Mouse (Mus musculus): ENCODE measurements around the gene Stag1. TPM values are rescaled to one million over a fixed set of nuclear protein-coding genes. Genes with fewer than 3 reads are reported as not detected.

Gene Stag1
- polyA plus RNA-seq, 1 experiment from 2014 or later, result 35.7 TPM

DNA sequence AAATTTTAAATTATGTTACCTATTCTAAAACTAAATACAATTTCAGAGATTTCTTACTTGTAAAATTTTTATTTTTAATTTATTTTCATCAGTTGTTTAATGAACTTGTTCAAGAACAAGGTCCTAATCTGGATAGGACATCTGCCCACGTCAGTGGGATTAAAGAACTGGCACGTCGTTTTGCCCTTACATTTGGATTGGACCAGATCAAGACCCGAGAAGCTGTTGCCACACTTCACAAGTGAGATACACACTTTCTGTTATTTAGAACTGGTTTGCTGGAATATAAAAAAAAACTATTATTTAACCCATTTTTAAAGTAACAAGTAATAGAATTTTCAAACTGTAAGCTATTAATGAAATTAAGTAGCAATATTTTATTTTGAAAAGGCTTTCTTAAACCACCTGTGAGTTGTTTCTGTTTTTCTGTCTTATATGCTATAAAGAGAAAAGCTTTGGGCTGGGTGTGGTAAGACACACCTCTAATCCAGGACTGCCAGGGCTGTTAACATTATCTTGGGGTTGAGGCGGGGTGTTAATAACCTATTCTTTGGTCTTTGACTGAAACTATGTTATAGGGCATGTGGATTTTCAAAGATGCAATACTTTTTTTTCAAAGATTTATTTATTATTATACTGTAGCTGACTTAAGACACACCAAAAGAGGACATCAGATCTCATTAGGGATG, 347.2 kb downstream of the Stag1 start:
- no peak for ATAC-seq (ENCODE audit: insufficient read depth, low FRiP score)
- Histone ChIP-seq H3K27me3 (ENCODE audit: control insufficient read depth, insufficient read depth, low read length) (no peaks in the 10 kb centered on the region), H3K27ac (ENCODE audit: low read length) (no peak overlapping the region), H3K4me1 (ENCODE audit: control insufficient read depth, insufficient read depth, low read length) (no peaks in the 10 kb centered on the region), H3K4me2 (ENCODE audit: low read depth, low read length) (no peak overlapping the region), H3K9ac (ENCODE audit: low read length) (no peak overlapping the region), H3K36me3 (ENCODE audit: control insufficient read depth, insufficient read depth, low read length) (no peaks in the 10 kb centered on the region), H3K4me3 (replicated peaks; ENCODE audit: low read length) (no peak overlapping the region), H3K9me3 (replicated peaks; ENCODE audit: control insufficient read depth, low read length) (no peaks in the 10 kb centered on the region)
- WGBS, result 94% methylated on average over 5 of the region's 5 CpGs

DNA sequence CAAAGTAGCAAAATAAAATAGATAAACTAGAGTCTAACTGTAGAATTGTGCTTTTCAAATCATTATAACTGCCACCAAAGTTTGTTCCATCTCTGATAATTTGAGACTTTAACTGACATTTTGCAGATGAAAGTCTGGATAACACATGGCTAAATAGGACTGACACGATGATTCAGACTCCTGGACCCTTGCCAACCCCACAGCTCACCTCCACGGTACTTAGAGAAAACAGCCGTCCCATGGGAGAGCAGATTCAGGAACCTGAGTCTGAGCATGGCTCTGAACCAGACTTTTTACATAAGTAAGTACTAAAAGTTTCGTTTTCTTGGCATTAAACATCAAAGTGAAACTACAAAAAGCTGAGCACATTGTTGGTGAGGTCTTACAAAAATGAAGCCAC, 353.9 kb downstream of the Stag1 start:
- no peak for ATAC-seq (ENCODE audit: insufficient read depth, low FRiP score)
- H3K9ac ChIP-seq (ENCODE audit: low read length), result no peak overlapping the region
- no peak overlapping the region for H3K4me2 ChIP-seq (ENCODE audit: low read depth, low read length)
- 0 out of 2 replicates have a peak, but pooled peaks cover 3% of the 10 kb centered on the region for H3K36me3 ChIP-seq (ENCODE audit: control insufficient read depth, insufficient read depth, low read length)
- H3K9me3 ChIP-seq (replicated peaks; ENCODE audit: control insufficient read depth, low read length), result no peaks in the 10 kb centered on the region
- H3K4me1 ChIP-seq (ENCODE audit: control insufficient read depth, insufficient read depth, low read length), result no peaks in the 10 kb centered on the region
- WGBS, result 39% methylated on average over 4 of the region's 4 CpGs
- H3K27ac ChIP-seq (ENCODE audit: low read length), result no peak overlapping the region
- H3K4me3 ChIP-seq (replicated peaks; ENCODE audit: low read length), result no peak overlapping the region
- no peaks in the 10 kb centered on the region for H3K27me3 ChIP-seq (ENCODE audit: control insufficient read depth, insufficient read depth, low read length)

DNA sequence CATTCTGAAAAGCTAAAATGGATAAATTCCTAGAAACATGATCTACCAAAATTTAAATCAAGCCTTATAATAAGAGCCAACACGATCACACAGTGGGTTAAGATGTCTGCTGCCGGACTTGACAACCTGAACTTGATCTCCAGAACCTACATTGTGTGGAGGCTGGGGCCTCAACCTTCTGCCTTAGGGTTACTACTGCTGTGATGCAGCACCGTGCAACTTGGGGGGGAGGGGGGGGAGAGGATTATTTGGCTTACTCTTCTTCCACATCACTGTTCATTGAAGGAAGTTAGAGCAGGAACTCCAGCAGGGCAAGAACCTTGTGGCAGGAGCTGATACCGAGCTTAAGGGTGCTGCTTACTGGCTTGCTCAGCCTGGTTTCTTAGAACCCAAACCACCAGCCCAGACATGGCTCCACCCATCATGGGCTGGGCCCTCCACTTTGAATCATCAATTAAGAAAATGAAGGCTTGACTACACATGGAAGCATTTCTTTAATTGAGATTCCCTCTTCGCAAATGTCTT, 365.4 kb downstream of the Stag1 start:
- Histone ChIP-seq H3K27ac (ENCODE audit: low read length) (no peak overlapping the region), H3K36me3 (ENCODE audit: control insufficient read depth, insufficient read depth, low read length) (peaks cover 6% of the 10 kb centered on the region; the same call in 1 of the 2 replicates), H3K4me3 (replicated peaks; ENCODE audit: low read length) (no peak overlapping the region), H3K9ac (ENCODE audit: low read length) (no peak overlapping the region), H3K4me2 (ENCODE audit: low read depth, low read length) (no peak overlapping the region), H3K9me3 (replicated peaks; ENCODE audit: control insufficient read depth, low read length) (no peaks in the 10 kb centered on the region), H3K27me3 (ENCODE audit: control insufficient read depth, insufficient read depth, low read length) (no peaks in the 10 kb centered on the region), H3K4me1 (ENCODE audit: control insufficient read depth, insufficient read depth, low read length) (no peaks in the 10 kb centered on the region)
- WGBS, result 73% methylated on average over 5 of the region's 5 CpGs
- ATAC-seq (ENCODE audit: insufficient read depth, low FRiP score), result no peak

DNA sequence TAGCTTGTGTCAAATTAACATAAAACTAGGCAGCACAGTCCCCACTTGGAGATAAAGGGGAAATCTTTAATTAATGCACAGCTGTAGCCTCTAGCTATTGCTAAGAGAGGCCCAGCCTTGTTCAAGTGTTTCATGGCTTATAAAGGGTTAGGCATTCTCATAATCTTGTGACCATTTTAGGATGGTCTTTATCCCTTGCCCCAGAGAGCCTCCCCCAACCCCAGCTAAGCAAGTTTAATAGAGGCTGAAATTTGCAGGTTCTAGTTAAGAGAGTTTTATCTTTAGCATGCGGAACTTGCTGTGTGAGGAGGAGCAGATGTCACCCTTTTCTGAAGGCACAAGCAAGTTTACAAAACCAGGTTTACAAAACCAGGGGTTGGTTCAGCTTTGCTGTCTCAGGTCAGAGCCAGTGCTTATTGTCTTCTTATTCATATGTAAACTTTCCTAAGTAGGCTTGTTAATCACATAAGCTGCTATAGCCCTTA, 365.9 kb downstream of the Stag1 start:
- no peak overlapping the region for H3K4me3 ChIP-seq (replicated peaks; ENCODE audit: low read length)
- no peak overlapping the region for H3K9ac ChIP-seq (ENCODE audit: low read length)
- ATAC-seq (ENCODE audit: insufficient read depth, low FRiP score), result no peak
- H3K27me3 ChIP-seq (ENCODE audit: control insufficient read depth, insufficient read depth, low read length), result no peaks in the 10 kb centered on the region
- H3K4me1 ChIP-seq (ENCODE audit: control insufficient read depth, insufficient read depth, low read length), result no peaks in the 10 kb centered on the region
- H3K9me3 ChIP-seq (replicated peaks; ENCODE audit: control insufficient read depth, low read length), result no peaks in the 10 kb centered on the region
- WGBS, result 62% methylated on average over 1 of the region's 1 CpGs
- H3K27ac ChIP-seq (ENCODE audit: low read length), result no peak overlapping the region
- H3K36me3 ChIP-seq (ENCODE audit: control insufficient read depth, insufficient read depth, low read length), result peaks cover 6% of the 10 kb centered on the region; the same call in 1 of the 2 replicates
- H3K4me2 ChIP-seq (ENCODE audit: low read depth, low read length), result no peak overlapping the region

DNA sequence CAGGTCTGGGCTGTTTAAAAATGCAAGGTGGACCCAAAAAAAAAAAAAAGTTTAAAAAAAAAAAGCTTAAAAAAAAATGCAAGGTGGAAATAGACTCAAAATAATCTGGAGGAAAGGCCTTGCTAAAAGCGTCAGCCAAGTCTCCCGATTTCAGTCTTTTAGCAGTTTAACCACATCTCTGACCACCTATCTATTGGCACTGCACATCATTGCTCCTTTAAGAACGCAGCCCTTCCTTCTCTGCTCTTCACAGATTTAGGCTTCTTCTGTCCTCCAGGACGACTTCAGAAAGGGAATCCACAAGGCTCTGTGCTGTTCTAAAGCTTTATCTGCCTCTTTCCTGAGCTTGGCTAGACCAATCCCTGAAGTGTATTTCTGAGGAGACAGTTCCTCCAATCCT, 366.5 kb downstream of the Stag1 start:
- no peaks in the 10 kb centered on the region for H3K9me3 ChIP-seq (replicated peaks; ENCODE audit: control insufficient read depth, low read length)
- H3K27ac ChIP-seq (ENCODE audit: low read length), result no peak overlapping the region
- peaks cover 6% of the 10 kb centered on the region; the same call in 1 of the 2 replicates for H3K36me3 ChIP-seq (ENCODE audit: control insufficient read depth, insufficient read depth, low read length)
- no peak overlapping the region for H3K4me2 ChIP-seq (ENCODE audit: low read depth, low read length)
- H3K27me3 ChIP-seq (ENCODE audit: control insufficient read depth, insufficient read depth, low read length), result no peaks in the 10 kb centered on the region
- H3K9ac ChIP-seq (ENCODE audit: low read length), result no peak overlapping the region
- no peak for ATAC-seq (ENCODE audit: insufficient read depth, low FRiP score)
- H3K4me1 ChIP-seq (ENCODE audit: control insufficient read depth, insufficient read depth, low read length), result no peaks in the 10 kb centered on the region
- WGBS, result 80% methylated on average over 4 of the region's 4 CpGs
- H3K4me3 ChIP-seq (replicated peaks; ENCODE audit: low read length), result no peak overlapping the region

DNA sequence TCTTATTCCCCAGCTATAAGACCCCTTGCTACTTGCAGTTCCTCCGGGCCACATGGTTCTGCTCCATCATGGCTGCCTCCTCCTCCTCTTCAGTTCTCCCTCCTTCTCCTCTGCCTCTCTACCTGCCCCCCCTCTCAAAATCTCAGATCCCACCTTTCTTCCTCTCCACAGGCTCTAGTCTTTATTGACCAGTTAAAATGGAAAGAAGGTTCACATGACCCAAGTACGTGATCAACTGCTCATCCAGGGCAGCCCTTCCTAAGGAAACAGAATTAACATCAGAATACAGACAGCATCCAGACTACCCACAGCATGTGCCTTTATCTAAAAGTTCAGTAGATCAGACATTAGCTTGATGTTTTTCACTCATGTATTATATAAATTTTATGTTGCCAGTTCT, 371.9 kb downstream of the Stag1 start:
- no peak for ATAC-seq (ENCODE audit: insufficient read depth, low FRiP score)
- Histone ChIP-seq H3K4me1 (ENCODE audit: control insufficient read depth, insufficient read depth, low read length) (no peaks in the 10 kb centered on the region), H3K36me3 (ENCODE audit: control insufficient read depth, insufficient read depth, low read length) (no peaks in the 10 kb centered on the region), H3K9me3 (replicated peaks; ENCODE audit: control insufficient read depth, low read length) (no peaks in the 10 kb centered on the region), H3K27ac (ENCODE audit: low read length) (no peak overlapping the region), H3K4me3 (replicated peaks; ENCODE audit: low read length) (no peak overlapping the region), H3K9ac (ENCODE audit: low read length) (no peak overlapping the region), H3K27me3 (ENCODE audit: control insufficient read depth, insufficient read depth, low read length) (no peaks in the 10 kb centered on the region), H3K4me2 (ENCODE audit: low read depth, low read length) (no peak overlapping the region)
- WGBS, result 89% methylated on average over 2 of the region's 2 CpGs

DNA sequence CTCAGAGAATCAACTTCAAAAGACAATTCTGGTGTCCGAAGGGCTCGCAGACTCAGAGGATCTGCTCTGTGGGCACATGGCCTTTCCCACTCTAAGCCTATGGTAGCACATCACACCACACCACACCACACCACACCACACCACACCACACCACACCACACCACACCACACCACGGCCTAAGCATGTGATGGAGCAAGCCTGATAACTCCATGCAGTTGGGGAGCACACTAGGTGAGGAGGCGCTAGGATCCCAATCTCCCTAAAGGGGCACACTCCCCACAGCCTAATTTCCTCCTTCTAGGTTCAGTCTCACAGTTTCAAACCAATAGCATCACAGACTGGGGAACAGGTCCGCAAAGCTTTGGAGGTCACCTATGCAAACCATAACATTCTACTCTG, 381.1 kb downstream of the Stag1 start:
- H3K27me3 ChIP-seq (ENCODE audit: control insufficient read depth, insufficient read depth, low read length), result no peaks in the 10 kb centered on the region
- WGBS, result 88% methylated on average over 5 of the region's 5 CpGs
- 0 out of 2 replicates have a peak, but pooled peaks cover 4% of the 10 kb centered on the region for H3K9me3 ChIP-seq (replicated peaks; ENCODE audit: control insufficient read depth, low read length)
- ATAC-seq (ENCODE audit: insufficient read depth, low FRiP score), result no peak
- H3K27ac ChIP-seq (ENCODE audit: low read length), result no peak overlapping the region
- no peak overlapping the region for H3K4me3 ChIP-seq (replicated peaks; ENCODE audit: low read length)
- H3K36me3 ChIP-seq (ENCODE audit: control insufficient read depth, insufficient read depth, low read length), result no peaks in the 10 kb centered on the region
- H3K9ac ChIP-seq (ENCODE audit: low read length), result no peak overlapping the region
- H3K4me2 ChIP-seq (ENCODE audit: low read depth, low read length), result no peak overlapping the region
- H3K4me1 ChIP-seq (ENCODE audit: control insufficient read depth, insufficient read depth, low read length), result no peaks in the 10 kb centered on the region

DNA sequence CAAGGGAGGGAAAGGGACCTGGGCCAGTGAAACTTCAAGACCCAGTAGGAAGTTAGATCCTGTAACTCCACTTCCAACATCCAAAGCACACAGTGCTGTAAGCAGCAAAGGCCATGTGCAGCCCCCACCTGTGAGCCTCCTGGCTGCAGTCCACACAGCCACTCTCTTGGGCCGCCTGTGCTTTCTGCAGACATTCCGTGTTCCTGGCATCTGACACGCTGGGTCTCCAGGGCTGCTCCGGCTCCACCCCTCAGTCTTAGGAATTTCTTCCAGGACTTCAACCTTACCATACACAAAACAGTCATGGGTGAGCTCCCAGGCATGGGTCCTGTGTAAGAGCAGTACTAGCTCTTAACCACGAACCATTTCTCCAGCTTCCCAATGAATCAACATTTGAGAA, 381.7 kb downstream of the Stag1 start:
- Histone ChIP-seq H3K4me2 (ENCODE audit: low read depth, low read length) (no peak overlapping the region), H3K9ac (ENCODE audit: low read length) (no peak overlapping the region), H3K4me3 (replicated peaks; ENCODE audit: low read length) (no peak overlapping the region), H3K9me3 (replicated peaks; ENCODE audit: control insufficient read depth, low read length) (0 out of 2 replicates have a peak, but pooled peaks cover 4% of the 10 kb centered on the region), H3K4me1 (ENCODE audit: control insufficient read depth, insufficient read depth, low read length) (no peaks in the 10 kb centered on the region), H3K36me3 (ENCODE audit: control insufficient read depth, insufficient read depth, low read length) (no peaks in the 10 kb centered on the region), H3K27ac (ENCODE audit: low read length) (no peak overlapping the region), H3K27me3 (ENCODE audit: control insufficient read depth, insufficient read depth, low read length) (no peaks in the 10 kb centered on the region)
- 49% methylated on average over 5 of the region's 5 CpGs for WGBS
- no peak for ATAC-seq (ENCODE audit: insufficient read depth, low FRiP score)

DNA sequence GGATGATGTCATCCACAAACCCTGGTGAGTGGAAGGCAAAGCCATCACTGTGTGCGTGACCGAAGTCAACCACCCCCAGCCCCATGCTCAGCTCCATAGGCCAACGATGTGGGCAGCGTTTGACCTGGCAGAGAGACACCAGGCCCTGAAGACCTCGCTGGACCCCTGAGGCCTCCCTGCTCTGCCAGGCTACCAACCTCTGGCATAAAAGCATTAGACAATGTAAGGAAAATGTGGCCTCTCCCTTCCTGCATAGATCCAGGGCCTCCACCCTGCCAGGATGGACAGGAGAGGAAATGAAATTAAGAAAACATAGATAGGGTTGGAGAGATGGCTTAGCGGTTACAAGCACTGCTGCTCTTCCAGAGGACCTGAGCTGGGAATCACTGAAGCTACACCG, 385.2 kb downstream of the Stag1 start:
- Histone ChIP-seq H3K9ac (ENCODE audit: low read length) (no peak overlapping the region), H3K4me3 (replicated peaks; ENCODE audit: low read length) (no peak overlapping the region), H3K4me2 (ENCODE audit: low read depth, low read length) (no peak overlapping the region), H3K27me3 (ENCODE audit: control insufficient read depth, insufficient read depth, low read length) (no peaks in the 10 kb centered on the region), H3K9me3 (replicated peaks; ENCODE audit: control insufficient read depth, low read length) (no peaks in the 10 kb centered on the region), H3K4me1 (ENCODE audit: control insufficient read depth, insufficient read depth, low read length) (no peaks in the 10 kb centered on the region), H3K27ac (ENCODE audit: low read length) (no peak overlapping the region), H3K36me3 (ENCODE audit: control insufficient read depth, insufficient read depth, low read length) (no peaks in the 10 kb centered on the region)
- WGBS, result 90% methylated on average over 7 of the region's 7 CpGs
- ATAC-seq (ENCODE audit: insufficient read depth, low FRiP score), result no peak

Measured in stomach, embryonic 16.5 days (tissue).